Mouse (Mus musculus): ENCODE results near the gene Gm20388. TPM values are rescaled to one million over a fixed set of nuclear protein-coding genes. Genes with fewer than 3 reads are reported as not detected.

Gene Gm20388
- polyA plus RNA-seq, 1 experiment = 0.36 TPM

DNA sequence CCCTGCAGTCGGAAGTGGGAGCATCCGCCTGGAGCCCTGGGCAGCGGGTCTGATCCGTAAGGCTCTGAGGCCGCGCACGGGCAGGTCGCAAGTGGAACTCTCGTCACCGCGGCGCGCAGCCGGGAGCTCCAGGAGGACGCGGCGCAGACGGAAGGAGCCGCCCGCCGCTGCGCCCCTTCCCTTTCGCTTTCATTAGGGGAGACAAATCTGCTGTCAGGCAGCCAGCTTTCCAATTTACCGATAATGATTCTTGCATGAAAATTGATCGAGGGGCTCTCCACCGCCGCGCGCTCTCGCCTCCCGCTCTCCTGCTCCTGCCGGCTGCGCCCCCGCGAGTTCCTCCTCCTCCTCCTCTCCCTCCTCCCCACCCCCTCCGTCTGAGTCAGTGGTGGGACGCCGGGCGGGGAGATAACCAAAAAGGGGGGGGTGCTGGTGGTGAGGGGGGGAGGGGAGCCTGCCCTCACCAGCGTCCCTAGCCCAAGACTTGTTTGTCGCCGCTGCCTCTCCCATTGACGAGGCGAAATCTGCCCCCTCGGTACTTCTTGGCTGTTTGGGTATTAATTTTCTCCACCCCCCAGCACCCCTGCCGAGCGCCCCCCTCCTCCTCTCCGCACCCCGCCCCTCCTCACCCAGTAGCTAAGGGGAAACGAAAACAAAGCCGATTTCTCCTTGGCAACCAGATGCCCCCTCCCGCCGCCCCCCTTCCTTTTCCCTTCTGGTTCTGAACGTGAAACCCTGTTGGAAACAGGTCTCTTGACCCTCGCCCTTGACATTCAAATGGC lies 577.3 kb downstream of the Gm20388 start:
- H3K27me3 ChIP-seq (ENCODE audit: control insufficient read depth) = no peaks in the 10 kb centered on the region
- H3K4me1 ChIP-seq (ENCODE audit: control insufficient read depth) = peaks cover 85% of the 10 kb centered on the region
- H3K4me3 ChIP-seq (replicated peaks) = peak overlapping the region; percentile 75
- H3K9me3 ChIP-seq (ENCODE audit: control insufficient read depth, low read length) = no peaks in the 10 kb centered on the region
- peaks cover 25% of the 10 kb centered on the region for H3K36me3 ChIP-seq (ENCODE audit: control insufficient read depth)
- no peak for TF ChIP-seq TAL1 (IDR thresholded peaks at IDR 0.05; ENCODE audit: low read length)
- TF ChIP-seq GATA1 (IDR thresholded peaks at IDR 0.05; ENCODE audit: low read length) = no peak

DNA sequence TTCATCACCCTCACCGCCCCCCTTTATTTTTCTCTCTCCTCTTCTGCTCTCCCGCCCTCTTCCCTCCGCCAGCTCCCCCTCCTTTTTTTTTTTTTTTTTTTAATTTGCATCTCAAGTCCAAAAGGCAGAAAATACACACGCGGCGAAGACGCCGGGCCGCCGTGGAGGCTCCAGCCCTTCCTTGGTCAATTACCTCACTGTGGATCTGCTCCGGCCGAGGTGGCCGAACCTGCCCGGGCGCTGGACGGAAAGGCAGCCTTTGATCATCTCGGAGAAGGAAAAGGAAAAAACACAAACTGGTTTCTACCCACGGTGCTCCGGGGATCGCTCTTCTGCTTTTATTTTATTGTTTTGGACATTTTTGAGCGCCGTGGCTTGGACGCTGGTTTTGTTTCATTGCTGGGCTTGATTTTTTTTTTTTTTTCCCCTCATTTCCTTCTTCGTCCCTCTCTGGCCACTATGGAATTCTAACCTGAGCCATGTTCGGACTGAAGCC lies 578.0 kb downstream of the Gm20388 start:
- TF ChIP-seq GATA1 (IDR thresholded peaks at IDR 0.05; ENCODE audit: low read length) (no peak), TAL1 (IDR thresholded peaks at IDR 0.05; ENCODE audit: low read length) (no peak)
- peaks cover 85% of the 10 kb centered on the region for H3K4me1 ChIP-seq (ENCODE audit: control insufficient read depth)
- peak overlapping the region; percentile 75 for H3K4me3 ChIP-seq (replicated peaks)
- peaks cover 33% of the 10 kb centered on the region for H3K36me3 ChIP-seq (ENCODE audit: control insufficient read depth)
- no peaks in the 10 kb centered on the region for H3K9me3 ChIP-seq (ENCODE audit: control insufficient read depth, low read length)
- no peaks in the 10 kb centered on the region for H3K27me3 ChIP-seq (ENCODE audit: control insufficient read depth)

DNA sequence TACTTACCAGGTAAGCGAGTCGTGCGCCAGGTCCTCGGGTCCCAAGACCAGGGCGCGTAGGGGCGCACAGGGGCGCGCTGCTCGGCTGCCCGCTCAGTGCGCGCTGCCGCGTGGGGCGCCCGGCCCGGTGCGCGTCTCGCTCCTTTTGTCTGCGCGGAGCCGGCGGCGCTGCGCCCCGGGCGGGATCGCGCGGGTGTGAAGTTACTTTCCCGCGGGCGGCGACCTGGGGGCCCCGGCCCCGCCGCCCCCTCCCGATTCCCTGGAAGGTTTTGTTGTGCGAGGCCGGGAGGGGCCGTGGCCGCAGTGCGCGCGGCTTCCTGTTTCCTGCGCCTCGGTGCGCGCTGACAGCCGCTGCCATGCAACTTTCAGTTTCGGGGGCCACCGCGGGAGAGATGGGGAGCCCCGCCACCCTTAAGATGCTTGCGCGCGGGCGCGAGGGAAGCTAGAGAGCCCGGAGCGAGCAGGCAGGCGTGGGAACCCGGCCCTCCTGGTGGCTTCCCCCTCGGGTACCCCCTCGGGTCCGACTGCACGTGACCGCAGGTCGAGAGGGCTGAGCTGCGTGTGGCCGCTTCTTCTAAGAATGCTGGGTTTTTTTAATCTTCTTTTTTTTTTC lies 578.6 kb downstream of the Gm20388 start:
- Histone ChIP-seq H3K4me1 (ENCODE audit: control insufficient read depth) (peaks cover 85% of the 10 kb centered on the region), H3K9me3 (ENCODE audit: control insufficient read depth, low read length) (no peaks in the 10 kb centered on the region)
- TF ChIP-seq GATA1 (IDR thresholded peaks at IDR 0.05; ENCODE audit: low read length) (no peak), TAL1 (IDR thresholded peaks at IDR 0.05; ENCODE audit: low read length) (no peak)

DNA sequence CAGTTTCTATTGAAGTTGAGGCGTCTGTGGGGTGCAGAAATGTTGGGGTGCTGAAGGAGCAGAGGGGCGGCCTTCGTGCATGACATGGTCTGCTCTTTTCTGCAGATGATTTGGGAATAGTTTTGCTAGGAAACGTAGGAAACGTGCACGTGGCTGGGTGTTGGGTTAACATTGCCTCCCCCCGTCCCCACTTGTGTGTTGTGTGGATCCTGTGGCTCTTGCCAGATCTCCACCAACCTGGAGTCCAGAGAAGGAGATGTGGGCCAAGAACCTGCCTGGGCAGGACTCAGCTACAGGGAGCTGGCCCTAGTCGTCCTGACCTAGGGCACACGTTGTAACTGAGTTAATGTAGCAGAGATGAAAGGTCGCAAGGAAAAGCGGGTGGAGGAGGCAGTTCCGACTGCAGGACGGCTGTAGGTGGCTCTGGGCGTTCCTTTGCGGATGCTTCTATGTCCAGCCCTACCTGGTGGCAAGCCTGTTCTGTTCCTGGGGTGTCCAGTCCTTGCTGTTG lies 579.2 kb downstream of the Gm20388 start:
- peaks cover 43% of the 10 kb centered on the region for H3K36me3 ChIP-seq (ENCODE audit: control insufficient read depth)
- H3K4me3 ChIP-seq (replicated peaks) = peak overlapping the region; percentile 75
- TF ChIP-seq TAL1 (IDR thresholded peaks at IDR 0.05; ENCODE audit: low read length) = no peak
- TF ChIP-seq GATA1 (IDR thresholded peaks at IDR 0.05; ENCODE audit: low read length) = no peak
- H3K9me3 ChIP-seq (ENCODE audit: control insufficient read depth, low read length) = no peaks in the 10 kb centered on the region
- no peaks in the 10 kb centered on the region for H3K27me3 ChIP-seq (ENCODE audit: control insufficient read depth)
- peaks cover 85% of the 10 kb centered on the region for H3K4me1 ChIP-seq (ENCODE audit: control insufficient read depth)

More for the DNA sequence above, 578.6 kb downstream of the Gm20388 start:
- H3K4me3 ChIP-seq (replicated peaks) = peak overlapping the region; percentile 75
- peaks cover 39% of the 10 kb centered on the region for H3K36me3 ChIP-seq (ENCODE audit: control insufficient read depth)
- H3K27me3 ChIP-seq (ENCODE audit: control insufficient read depth) = no peaks in the 10 kb centered on the region

DNA sequence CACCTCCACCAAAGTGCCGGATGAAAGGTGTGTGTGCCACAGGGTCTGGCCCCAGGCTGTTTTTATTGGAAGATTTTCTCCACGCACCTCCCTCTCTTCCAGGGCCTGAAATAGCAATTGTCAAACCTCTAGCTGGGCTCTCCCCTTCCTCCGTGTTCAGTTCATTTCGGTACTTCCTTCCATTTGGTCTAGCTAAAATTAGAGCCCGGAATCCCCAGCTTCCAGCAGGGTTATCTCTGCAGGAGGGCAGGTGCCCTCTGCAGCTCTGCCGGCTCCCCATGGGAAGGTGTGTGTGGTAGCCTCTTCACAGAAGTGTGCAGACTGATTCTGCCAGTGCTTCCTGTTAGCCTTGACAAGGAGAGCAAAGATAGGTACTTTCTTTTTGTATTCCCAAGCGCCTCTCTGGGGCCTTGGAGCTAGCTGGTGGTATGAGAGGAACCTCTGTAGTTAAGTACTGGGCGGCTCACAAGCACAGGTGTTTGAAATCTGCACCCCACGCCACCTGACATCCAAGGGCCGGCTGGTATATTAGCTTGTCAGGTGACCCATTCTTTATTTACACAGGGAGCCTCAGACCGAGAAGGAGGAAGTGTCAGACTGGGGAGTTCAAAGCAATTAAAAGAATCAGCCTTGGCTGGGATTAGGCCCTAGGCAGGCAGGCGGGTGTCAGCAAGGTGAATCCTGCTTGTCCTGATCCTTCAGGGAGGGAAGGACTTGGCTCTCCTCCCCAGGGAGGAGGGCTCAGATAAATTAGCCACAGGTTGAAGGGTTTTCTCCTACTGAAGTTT lies 579.9 kb downstream of the Gm20388 start:
- peaks cover 49% of the 10 kb centered on the region for H3K36me3 ChIP-seq (ENCODE audit: control insufficient read depth)
- peaks cover 85% of the 10 kb centered on the region for H3K4me1 ChIP-seq (ENCODE audit: control insufficient read depth)
- TF ChIP-seq GATA1 (IDR thresholded peaks at IDR 0.05; ENCODE audit: low read length) (no peak), TAL1 (IDR thresholded peaks at IDR 0.05; ENCODE audit: low read length) (no peak)
- H3K4me3 ChIP-seq (replicated peaks) = peak overlapping the region; percentile 75
- H3K27me3 ChIP-seq (ENCODE audit: control insufficient read depth) = no peaks in the 10 kb centered on the region
- H3K9me3 ChIP-seq (ENCODE audit: control insufficient read depth, low read length) = no peaks in the 10 kb centered on the region

DNA sequence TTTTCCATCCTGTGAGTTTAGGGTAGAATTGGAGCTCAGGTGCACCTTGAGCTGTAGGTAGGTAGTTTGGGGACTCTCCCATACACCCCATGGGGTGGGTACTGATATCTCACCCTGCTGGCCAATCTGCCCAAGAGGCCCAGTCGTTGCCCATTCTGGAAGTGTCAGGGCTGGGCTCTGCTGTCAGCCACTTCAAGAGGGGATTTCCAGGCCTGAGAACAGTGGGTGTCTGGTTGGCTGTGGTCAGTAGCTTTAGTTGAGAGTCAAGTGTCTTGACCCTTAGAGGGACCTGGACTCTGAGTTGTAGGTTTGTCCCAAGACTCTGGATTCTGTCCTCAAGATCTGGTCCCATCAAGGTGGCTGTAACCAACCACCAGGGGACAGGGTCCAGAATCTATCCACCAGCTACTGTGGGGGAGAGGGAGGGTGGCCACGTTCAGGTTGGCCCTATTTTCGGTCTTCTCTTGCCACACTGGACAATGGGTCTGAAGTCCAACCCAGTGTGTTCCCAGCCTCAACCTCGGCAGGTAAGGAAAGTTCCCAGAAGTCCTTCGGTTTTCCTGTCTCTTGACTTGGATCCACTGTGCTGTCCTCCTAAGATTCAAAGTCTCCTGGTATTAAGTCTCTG lies 580.6 kb downstream of the Gm20388 start:
- Histone ChIP-seq H3K9me3 (ENCODE audit: control insufficient read depth, low read length) (no peaks in the 10 kb centered on the region), H3K36me3 (ENCODE audit: control insufficient read depth) (peaks cover 55% of the 10 kb centered on the region), H3K27me3 (ENCODE audit: control insufficient read depth) (no peaks in the 10 kb centered on the region), H3K4me1 (ENCODE audit: control insufficient read depth) (peaks cover 85% of the 10 kb centered on the region), H3K4me3 (replicated peaks) (peak overlapping the region; percentile 75)
- TF ChIP-seq TAL1 (IDR thresholded peaks at IDR 0.05; ENCODE audit: low read length) = no peak
- TF ChIP-seq GATA1 (IDR thresholded peaks at IDR 0.05; ENCODE audit: low read length) = no peak

DNA sequence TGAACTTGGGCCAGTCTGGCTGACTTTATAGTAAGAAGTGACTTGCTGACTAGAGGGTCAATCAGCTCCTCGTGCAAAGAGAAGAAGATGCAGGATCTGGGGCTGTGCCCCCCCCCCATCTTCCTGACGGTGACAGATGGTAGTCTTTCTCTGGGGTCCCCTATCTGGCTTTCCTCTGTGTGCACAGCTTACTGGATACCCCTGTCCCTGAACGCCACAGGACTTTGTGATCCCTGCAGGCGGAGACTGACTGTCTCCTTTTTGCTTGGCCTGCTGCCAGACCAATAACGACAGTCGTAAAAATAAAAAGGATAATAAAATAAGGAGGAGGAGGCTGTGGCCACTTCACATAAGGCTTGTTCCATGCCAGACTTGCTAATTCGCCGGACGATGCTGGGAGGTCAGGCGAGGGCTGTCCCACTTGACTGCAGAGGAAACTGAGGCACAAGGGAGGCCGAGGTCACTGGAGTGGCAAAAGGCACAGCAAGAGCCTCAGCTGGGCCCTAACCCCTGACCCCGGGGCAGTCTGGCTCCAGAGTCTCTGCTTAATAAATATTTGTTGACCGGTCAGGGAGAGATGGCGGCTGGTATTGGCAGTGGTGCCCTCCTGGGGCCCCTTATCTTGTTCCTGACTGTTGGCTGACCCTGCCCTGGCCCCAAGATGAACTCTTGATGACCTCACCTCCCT lies 581.7 kb downstream of the Gm20388 start:
- Histone ChIP-seq H3K27me3 (ENCODE audit: control insufficient read depth) (no peaks in the 10 kb centered on the region), H3K4me3 (replicated peaks) (peak overlapping the region; percentile 75), H3K4me1 (ENCODE audit: control insufficient read depth) (peaks cover 85% of the 10 kb centered on the region), H3K36me3 (ENCODE audit: control insufficient read depth) (peaks cover 65% of the 10 kb centered on the region), H3K9me3 (ENCODE audit: control insufficient read depth, low read length) (no peaks in the 10 kb centered on the region)
- no peak for TF ChIP-seq GATA1 (IDR thresholded peaks at IDR 0.05; ENCODE audit: low read length)
- no peak for TF ChIP-seq TAL1 (IDR thresholded peaks at IDR 0.05; ENCODE audit: low read length)

DNA sequence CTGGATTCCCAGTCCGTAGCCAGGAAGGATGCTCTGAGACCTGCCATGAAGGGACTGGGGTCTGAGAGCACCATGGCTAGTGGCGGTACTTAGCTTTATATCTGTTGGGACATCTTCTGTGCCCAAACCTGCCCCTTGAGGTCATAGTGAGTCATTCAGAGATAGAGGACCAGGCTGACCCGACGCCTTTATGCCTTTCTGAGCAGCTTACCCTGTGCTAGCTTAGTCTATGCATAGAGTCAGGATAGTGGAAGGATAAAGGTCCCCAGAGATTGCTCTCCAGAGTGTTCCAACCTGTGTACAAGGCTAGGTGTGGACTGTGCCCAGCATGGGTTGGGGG lies 582.2 kb downstream of the Gm20388 start:
- Histone ChIP-seq H3K4me1 (ENCODE audit: control insufficient read depth) (peaks cover 86% of the 10 kb centered on the region), H3K27me3 (ENCODE audit: control insufficient read depth) (no peaks in the 10 kb centered on the region), H3K4me3 (replicated peaks) (peak overlapping the region; percentile 75), H3K36me3 (ENCODE audit: control insufficient read depth) (peaks cover 71% of the 10 kb centered on the region), H3K9me3 (ENCODE audit: control insufficient read depth, low read length) (no peaks in the 10 kb centered on the region)
- no peak for TF ChIP-seq TAL1 (IDR thresholded peaks at IDR 0.05; ENCODE audit: low read length)
- 0 out of 2 replicates have a peak, but pooled peaks have one; percentile 17 for TF ChIP-seq GATA1 (IDR thresholded peaks at IDR 0.05; ENCODE audit: low read length)

Data from erythroblast, embryonic 14.5 days (primary cell).